Mouse (Mus musculus) midbrain, postnatal 0 days (tissue): ENCODE measurements at regions not wholly inside any gene's neighbourhood (a gene's known extent, or its start where the extent isn't known, plus 50 kb on each side); places are given as distances from the start of the nearest gene placed in this dataset.

Experiments used
- ATAC-seq: fragments of 200-750 bp; cut with Nextera tagmentation; 2 replicates; pipeline ENCODE4 v1.8.0; 2017; ENCODE audit warnings: moderate number of reproducible peaks, mild to moderate bottlenecking, moderate TSS enrichment, moderate library complexity; ENCODE audit not compliant: low FRiP score
- DNase-seq: peaks from one replicate; pipeline ENCODE4 v3.0.0-alpha.2; 2015; ENCODE audit warnings: low spot score
- H3K27ac ChIP-seq: fragments of 300-500 bp; sonication (generic); 2 replicates; pipeline ENCODE4 v1.5.1; 2014; ENCODE audit warnings: low read depth, mild to moderate bottlenecking, low read length, mixed read lengths
- H3K27me3 ChIP-seq: fragments of 300-500 bp; sonication (generic); 2 replicates; pipeline ENCODE4 v1.6.1; 2014; ENCODE audit warnings: low read length, control low read depth, mixed read lengths; ENCODE audit not compliant: insufficient read depth
- H3K36me3 ChIP-seq: fragments of 300-500 bp; sonication (generic); 2 replicates; pipeline ENCODE4 v1.6.1; 2014; ENCODE audit warnings: low read length, control low read depth, mixed read lengths; ENCODE audit not compliant: insufficient read depth
- H3K4me1 ChIP-seq: fragments of 300-500 bp; sonication (generic); 2 replicates; pipeline ENCODE4 v1.6.1; 2014; ENCODE audit warnings: mild to moderate bottlenecking, control low read depth, antibody characterized with exemption, low read length, mixed read lengths; ENCODE audit not compliant: insufficient read depth
- H3K4me2 ChIP-seq: fragments of 300-500 bp; sonication (generic); 2 replicates; pipeline ENCODE4 v1.6.1; 2014; ENCODE audit warnings: low read depth, mild to moderate bottlenecking, low read length, mixed read lengths; ENCODE audit not compliant: poor library complexity, severe bottlenecking
- H3K4me3 ChIP-seq: fragments of 300-500 bp; sonication (generic); 2 replicates; pipeline ENCODE4 v1.5.1; 2014; ENCODE audit warnings: low read depth, mild to moderate bottlenecking, low read length, moderate library complexity
- H3K9ac ChIP-seq: fragments of 300-500 bp; sonication (generic); replicated peaks from 2 replicates; pipeline ENCODE4 v1.6.1; 2014; ENCODE audit warnings: mild to moderate bottlenecking, low read length, moderate library complexity, mixed read lengths; ENCODE audit not compliant: poor library complexity, severe bottlenecking
- H3K9me3 ChIP-seq: fragments of 300-500 bp; sonication (generic); 2 replicates; pipeline ENCODE4 v1.6.1; 2016; ENCODE audit warnings: low read length, control low read depth
- CTCF ChIP-seq: IDR thresholded peaks from 2 replicates; pipeline ENCODE4 v1.5.1; 2016; ENCODE audit warnings: antibody characterized with exemption, mild to moderate bottlenecking
- WGBS: fragments of 180-500 bp; shearing (Covaris S2); extraction: QIAGEN DNeasy Blood & Tissue Kit; methylation state at CpG from one replicate; pipeline ENCODE4 v1.1.7; 2014; 5-methylcytosine and 5-hydroxymethylcytosine counted together

GRCm38 (mm10) chr17:85877426-85877825 is 189.4 kb upstream of the Six2 start:
- Histone ChIP-seq H3K9me3 (no peaks in the 10 kb centered on the region), H3K4me2 (no peak overlapping the region), H3K36me3 (no peaks in the 10 kb centered on the region), H3K27me3 (peaks cover 4% of the 10 kb centered on the region; the same call in 1 of the 2 replicates), H3K9ac (no peak overlapping the region), H3K4me1 (0 out of 2 replicates have a peak, but pooled peaks cover 6% of the 10 kb centered on the region), H3K4me3 (no peak overlapping the region), H3K27ac (no peak overlapping the region)
- 44% methylated on average over 3 of the region's 3 CpGs for WGBS
- no peak for DNase-seq
- TF ChIP-seq CTCF = peak; percentile 42
- no peak for ATAC-seq

- H3K4me2 ChIP-seq = no peak overlapping the region
- no peaks in the 10 kb centered on the region for H3K9me3 ChIP-seq
- H3K27ac ChIP-seq = no peak overlapping the region
- DNase-seq (no peak), ATAC-seq (no peak)
- no peaks in the 10 kb centered on the region for H3K27me3 ChIP-seq
- TF ChIP-seq CTCF = no peak
- H3K4me3 ChIP-seq = no peak overlapping the region
- H3K4me1 ChIP-seq = 0 out of 2 replicates have a peak, but pooled peaks cover 6% of the 10 kb centered on the region
- no peak overlapping the region for H3K9ac ChIP-seq
- H3K36me3 ChIP-seq = no peaks in the 10 kb centered on the region
- WGBS = 62% methylated on average over 10 of the region's 10 CpGs
These were observed 188.8 kb upstream of the Six2 start for GRCm38 (mm10) chr17:85876853-85877252.

GRCm38 (mm10) chr17:85873853-85874586 is 185.9 kb upstream of the Six2 start:
- ATAC-seq (no peak), DNase-seq (peak; percentile 67)
- H3K4me1 ChIP-seq = 0 out of 2 replicates have a peak, but pooled peaks cover 6% of the 10 kb centered on the region
- H3K27ac ChIP-seq = no peak overlapping the region
- no peak overlapping the region for H3K4me3 ChIP-seq
- 11% methylated on average over 13 of the region's 13 CpGs for WGBS
- no peaks in the 10 kb centered on the region for H3K27me3 ChIP-seq
- peak overlapping the region; percentile 34 for H3K4me2 ChIP-seq
- no peak for TF ChIP-seq CTCF
- H3K9ac ChIP-seq = no peak overlapping the region
- no peaks in the 10 kb centered on the region for H3K9me3 ChIP-seq
- H3K36me3 ChIP-seq = no peaks in the 10 kb centered on the region

GRCm38 (mm10) chr17:85872903-85873413 is 184.9 kb upstream of the Six2 start:
- no peak overlapping the region for H3K9ac ChIP-seq
- no peak overlapping the region for H3K4me3 ChIP-seq
- no peaks in the 10 kb centered on the region for H3K36me3 ChIP-seq
- no peaks in the 10 kb centered on the region for H3K9me3 ChIP-seq
- H3K4me2 ChIP-seq = no peak overlapping the region
- no peak for TF ChIP-seq CTCF
- 0 out of 2 replicates have a peak, but pooled peaks cover 6% of the 10 kb centered on the region for H3K4me1 ChIP-seq
- WGBS = 61% methylated on average over 6 of the region's 6 CpGs
- ATAC-seq = no peak
- H3K27me3 ChIP-seq = no peaks in the 10 kb centered on the region
- DNase-seq = no peak
- no peak overlapping the region for H3K27ac ChIP-seq

- no peaks in the 10 kb centered on the region for H3K36me3 ChIP-seq
- H3K27me3 ChIP-seq = no peaks in the 10 kb centered on the region
- 0 out of 2 replicates have a peak, but pooled peaks cover 6% of the 10 kb centered on the region for H3K4me1 ChIP-seq
- H3K4me3 ChIP-seq = no peak overlapping the region
- no peak overlapping the region for H3K4me2 ChIP-seq
- DNase-seq (no peak), ATAC-seq (no peak)
- no peak for TF ChIP-seq CTCF
- no peak overlapping the region for H3K27ac ChIP-seq
- no peak overlapping the region for H3K9ac ChIP-seq
- no peaks in the 10 kb centered on the region for H3K9me3 ChIP-seq
- WGBS = 74% methylated on average over 8 of the region's 8 CpGs
These were observed 182.3 kb upstream of the Six2 start for GRCm38 (mm10) chr17:85870406-85870805.

GRCm38 (mm10) chr17:85869179-85869578 is 181.1 kb upstream of the Six2 start:
- Histone ChIP-seq H3K9ac (no peak overlapping the region), H3K4me2 (no peak overlapping the region), H3K4me1 (0 out of 2 replicates have a peak, but pooled peaks cover 2% of the 10 kb centered on the region), H3K36me3 (no peaks in the 10 kb centered on the region), H3K9me3 (no peaks in the 10 kb centered on the region), H3K27ac (no peak overlapping the region), H3K4me3 (no peak overlapping the region), H3K27me3 (no peaks in the 10 kb centered on the region)
- DNase-seq = peak; percentile 35
- no peak for TF ChIP-seq CTCF
- 25% methylated on average over 5 of the region's 5 CpGs for WGBS
- no peak for ATAC-seq
